Mouse (Mus musculus): Measurements from ENCODE around the gene March2. TPM values are rescaled to one million over a fixed set of nuclear protein-coding genes. Genes with fewer than 3 reads are reported as not detected.

The March2 gene
- polyA plus RNA-seq, 1 experiment from 2014 or later = 274 TPM

DNA sequence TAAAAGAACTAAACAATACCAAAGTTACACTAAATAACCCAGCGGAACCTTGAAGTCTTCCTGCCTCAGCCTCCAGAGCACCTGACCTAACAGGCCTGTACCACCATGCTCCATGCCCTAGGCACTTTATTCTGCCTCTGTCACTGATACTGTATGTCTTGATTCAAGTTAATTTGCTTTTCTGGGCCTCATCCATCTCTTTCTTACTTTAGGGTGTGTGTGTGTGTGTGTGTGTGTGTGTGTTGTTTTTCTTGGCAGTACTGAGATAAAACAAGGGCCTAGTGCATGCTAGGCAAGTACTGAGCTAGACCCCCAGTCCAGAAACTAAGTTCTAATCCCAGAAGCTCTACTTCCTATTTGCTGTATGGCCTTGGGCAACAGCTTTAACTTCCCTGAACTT is 1.2 kb downstream of the March2 start:
- H3K27me3 ChIP-seq = no peaks in the 10 kb centered on the region
- H3K9ac ChIP-seq = peak overlapping the region; percentile 94
- no peaks in the 10 kb centered on the region for H3K9me3 ChIP-seq (replicated peaks)
- peaks cover 26% of the 10 kb centered on the region for H3K36me3 ChIP-seq (replicated peaks)
- peak overlapping the region; percentile 94 for H3K4me3 ChIP-seq (replicated peaks)
- H3K4me1 ChIP-seq (replicated peaks) = peaks cover 51% of the 10 kb centered on the region
- 84% methylated on average over 1 of the region's 1 CpGs for WGBS (ENCODE audit: insufficient replicate concordance)
- peak overlapping the region; percentile 94 for H3K27ac ChIP-seq (replicated peaks)
- peak overlapping the region; percentile 73 for H3K4me2 ChIP-seq
- no peak for ATAC-seq (ENCODE audit: insufficient read depth)

DNA sequence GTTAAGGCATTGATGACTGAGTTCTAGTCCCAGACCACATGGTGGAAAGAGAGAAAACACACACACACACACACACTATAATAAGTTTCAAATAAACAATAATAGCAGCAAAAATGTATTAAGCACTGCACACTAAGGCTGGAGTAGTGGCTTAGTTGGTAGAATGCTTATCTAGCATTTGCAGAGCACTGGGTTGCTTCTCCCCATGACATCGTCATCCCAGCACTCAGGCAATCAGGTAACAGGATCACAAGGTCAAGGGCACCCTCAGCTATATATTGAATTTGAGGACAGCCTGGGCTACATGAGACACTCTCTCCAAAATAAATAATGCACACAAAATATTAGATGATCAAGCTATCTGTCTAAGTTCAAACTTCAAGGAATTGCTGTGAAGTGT is 3.7 kb downstream of the March2 start:
- Histone ChIP-seq H3K4me3 (replicated peaks) (peak overlapping the region; percentile 60), H3K4me2 (peak overlapping the region; percentile 73), H3K27ac (replicated peaks) (peak overlapping the region; percentile 94), H3K9ac (peak overlapping the region; percentile 50), H3K36me3 (replicated peaks) (peaks cover 51% of the 10 kb centered on the region), H3K4me1 (replicated peaks) (peaks cover 73% of the 10 kb centered on the region), H3K9me3 (replicated peaks) (0 out of 2 replicates have a peak, but pooled peaks cover 6% of the 10 kb centered on the region), H3K27me3 (no peaks in the 10 kb centered on the region)
- peak; percentile 60 for ATAC-seq (ENCODE audit: insufficient read depth)
- 24% methylated on average over 1 of the region's 1 CpGs for WGBS (ENCODE audit: insufficient replicate concordance)

DNA sequence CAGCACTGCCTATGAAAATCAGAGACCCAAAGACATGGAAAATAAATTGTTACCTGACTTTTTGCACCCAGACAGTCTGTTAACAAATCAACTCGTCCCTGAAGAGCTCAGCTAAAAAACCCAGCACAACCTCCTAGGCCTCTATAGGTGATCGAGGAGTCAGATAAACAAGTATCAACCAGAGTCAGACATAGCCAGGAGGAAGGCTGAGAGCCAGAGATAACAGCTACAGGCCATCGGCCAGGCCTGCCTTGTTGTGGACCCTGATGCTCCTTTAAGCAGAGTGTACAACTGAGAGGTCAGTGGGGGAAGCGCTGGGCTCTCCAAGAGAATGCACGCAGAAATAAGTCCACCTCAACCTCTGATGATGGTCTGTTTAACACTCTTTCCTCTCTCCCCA is 5.2 kb downstream of the March2 start:
- ATAC-seq (ENCODE audit: insufficient read depth) = peak; percentile 89
- Histone ChIP-seq H3K36me3 (replicated peaks) (peaks cover 66% of the 10 kb centered on the region), H3K27me3 (no peaks in the 10 kb centered on the region), H3K27ac (replicated peaks) (peak overlapping the region; percentile 94), H3K4me1 (replicated peaks) (peaks cover 70% of the 10 kb centered on the region), H3K9me3 (replicated peaks) (0 out of 2 replicates have a peak, but pooled peaks cover 6% of the 10 kb centered on the region), H3K4me3 (replicated peaks) (peak overlapping the region; percentile 60), H3K4me2 (peak overlapping the region; percentile 73), H3K9ac (peak overlapping the region; percentile 50)
- 14% methylated on average over 5 of the region's 5 CpGs for WGBS (ENCODE audit: insufficient replicate concordance)

DNA sequence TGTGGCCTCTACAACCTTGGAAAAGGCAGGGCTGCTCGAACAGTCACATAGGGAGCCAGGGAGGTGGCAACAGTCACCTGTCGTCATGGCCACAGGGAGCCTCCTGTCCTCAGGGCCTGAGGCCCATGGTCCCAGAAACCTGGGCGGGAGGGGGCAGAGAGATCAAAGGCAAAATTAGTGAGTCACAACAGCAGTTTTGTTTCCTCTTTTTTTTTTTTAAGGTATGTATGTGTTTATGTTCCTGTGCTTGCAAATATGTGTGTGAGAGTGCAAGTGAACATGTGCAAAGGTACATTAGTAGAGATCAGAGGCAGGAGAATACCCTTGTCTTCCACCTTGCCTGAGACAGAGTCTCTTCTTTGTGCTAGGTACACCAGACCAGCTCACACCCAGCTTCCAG is 8.6 kb downstream of the March2 start:
- H3K27ac ChIP-seq (replicated peaks) = peak overlapping the region; percentile 94
- H3K4me1 ChIP-seq (replicated peaks) = peaks cover 44% of the 10 kb centered on the region
- H3K9ac ChIP-seq = no peak overlapping the region
- H3K4me3 ChIP-seq (replicated peaks) = no peak overlapping the region
- 0 out of 2 replicates have a peak, but pooled peaks cover 6% of the 10 kb centered on the region for H3K9me3 ChIP-seq (replicated peaks)
- ATAC-seq (ENCODE audit: insufficient read depth) = no peak
- peaks cover 81% of the 10 kb centered on the region for H3K36me3 ChIP-seq (replicated peaks)
- H3K27me3 ChIP-seq = no peaks in the 10 kb centered on the region
- no peak overlapping the region for H3K4me2 ChIP-seq
- WGBS (ENCODE audit: insufficient replicate concordance) = 85% methylated on average over 3 of the region's 3 CpGs

DNA sequence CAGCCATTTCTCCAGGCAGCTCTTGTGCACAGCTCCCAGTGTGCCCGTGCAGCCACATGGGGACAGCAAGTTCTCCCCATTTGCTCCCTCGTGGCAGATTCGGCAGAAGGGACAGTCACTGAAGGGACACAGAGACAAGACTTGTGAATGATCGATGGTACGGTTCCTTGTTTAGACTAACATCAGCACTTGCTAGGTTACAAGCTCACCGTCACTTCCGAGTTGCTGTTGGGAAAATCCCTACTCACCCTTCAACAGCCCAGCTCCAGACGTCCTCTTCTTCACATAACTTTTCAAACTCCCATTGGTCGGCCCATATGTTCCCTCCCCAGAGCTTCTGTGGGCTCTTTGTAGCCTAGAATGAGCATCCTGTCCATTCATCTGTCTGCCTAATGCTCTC is 15.4 kb downstream of the March2 start:
- H3K4me3 ChIP-seq (replicated peaks) = no peak overlapping the region
- H3K9ac ChIP-seq = no peak overlapping the region
- H3K4me1 ChIP-seq (replicated peaks) = no peaks in the 10 kb centered on the region
- no peak overlapping the region for H3K27ac ChIP-seq (replicated peaks)
- 90% methylated on average over 9 of the region's 9 CpGs for WGBS (ENCODE audit: insufficient replicate concordance)
- no peaks in the 10 kb centered on the region for H3K9me3 ChIP-seq (replicated peaks)
- no peak overlapping the region for H3K4me2 ChIP-seq
- peaks cover 99% of the 10 kb centered on the region for H3K36me3 ChIP-seq (replicated peaks)
- H3K27me3 ChIP-seq = no peaks in the 10 kb centered on the region
- no peak for ATAC-seq (ENCODE audit: insufficient read depth)

DNA sequence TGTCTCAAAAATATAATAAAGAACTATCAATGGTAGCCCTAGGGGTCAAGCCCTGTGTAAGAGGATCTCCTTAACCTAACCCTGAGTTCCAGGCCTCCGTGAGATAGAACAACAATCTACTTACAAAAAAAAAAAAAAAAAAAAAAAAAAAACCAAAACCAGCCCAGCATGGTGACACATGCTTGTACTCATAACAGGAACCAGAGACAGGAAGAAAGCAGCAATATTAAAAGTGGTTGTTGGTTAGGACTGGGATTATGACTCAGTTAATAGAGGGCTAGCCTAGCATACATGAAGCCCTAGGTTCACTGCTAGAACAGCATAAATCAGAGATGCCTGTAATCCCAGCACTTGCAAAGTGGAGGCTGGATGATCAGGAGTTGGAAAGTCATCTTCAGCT is 16.3 kb downstream of the March2 start:
- Histone ChIP-seq H3K9ac (no peak overlapping the region), H3K27me3 (no peaks in the 10 kb centered on the region), H3K36me3 (replicated peaks) (peaks cover 99% of the 10 kb centered on the region), H3K4me2 (no peak overlapping the region), H3K4me3 (replicated peaks) (no peak overlapping the region), H3K4me1 (replicated peaks) (no peaks in the 10 kb centered on the region), H3K9me3 (replicated peaks) (no peaks in the 10 kb centered on the region), H3K27ac (replicated peaks) (no peak overlapping the region)
- no peak for ATAC-seq (ENCODE audit: insufficient read depth)
- 77% methylated on average over 1 of the region's 1 CpGs for WGBS (ENCODE audit: insufficient replicate concordance)

DNA sequence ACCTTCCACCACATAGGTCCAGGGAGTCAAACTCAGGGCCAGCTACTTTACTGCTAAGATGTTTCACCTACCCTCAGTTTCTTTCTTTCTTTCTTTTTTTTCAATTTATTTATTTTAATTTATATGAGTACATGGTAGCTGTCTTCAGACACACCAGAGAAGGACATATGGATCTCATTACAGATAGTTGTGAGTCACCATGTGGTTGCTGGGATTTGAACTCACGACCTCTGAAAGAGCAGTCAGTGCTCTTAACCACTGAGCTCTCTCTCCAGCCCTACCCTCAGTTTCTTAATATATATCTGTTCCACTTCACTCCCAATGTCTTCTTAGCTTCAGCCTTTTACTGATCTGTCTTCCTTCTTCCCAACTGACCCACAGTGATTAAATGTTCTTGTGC is 23.0 kb downstream of the March2 start:
- H3K4me2 ChIP-seq = no peak overlapping the region
- H3K9me3 ChIP-seq (replicated peaks) = no peaks in the 10 kb centered on the region
- no peak overlapping the region for H3K9ac ChIP-seq
- no peak overlapping the region for H3K27ac ChIP-seq (replicated peaks)
- WGBS (ENCODE audit: insufficient replicate concordance) = 91% methylated on average over 1 of the region's 1 CpGs
- ATAC-seq (ENCODE audit: insufficient read depth) = no peak
- H3K4me3 ChIP-seq (replicated peaks) = no peak overlapping the region
- H3K4me1 ChIP-seq (replicated peaks) = no peaks in the 10 kb centered on the region
- H3K36me3 ChIP-seq (replicated peaks) = peaks cover 100% of the 10 kb centered on the region
- no peaks in the 10 kb centered on the region for H3K27me3 ChIP-seq

DNA sequence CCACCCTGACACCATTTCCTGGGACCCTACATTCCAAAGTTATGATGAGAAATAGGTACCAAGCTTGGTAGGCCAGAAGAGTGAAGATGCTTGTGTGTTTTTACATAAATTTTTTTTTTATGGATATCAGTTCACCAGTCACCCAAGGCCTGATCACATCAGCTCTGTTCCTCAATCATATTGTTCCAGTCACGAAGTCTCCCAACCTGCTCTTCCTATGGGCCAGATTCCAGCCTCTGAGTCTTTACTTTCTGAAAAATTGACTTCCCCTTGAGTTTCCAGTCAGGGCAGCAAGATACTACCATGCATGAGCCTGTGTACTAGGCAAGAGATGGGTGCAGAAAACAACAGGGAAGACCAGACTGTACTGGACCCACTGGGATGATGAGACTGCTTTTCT is 31.7 kb downstream of the March2 start, which contains the start of gene Hnrnpm:
Gene Hnrnpm (minus strand): TSS at position 101 of the 400 bp plus-strand sequence.
- no peak for ATAC-seq (ENCODE audit: insufficient read depth)
- H3K4me1 ChIP-seq (replicated peaks) = peaks cover 40% of the 10 kb centered on the region
- WGBS (ENCODE audit: insufficient replicate concordance) = 76% methylated on average over 1 of the region's 1 CpGs
- peaks cover 74% of the 10 kb centered on the region for H3K36me3 ChIP-seq (replicated peaks)
- no peak within 1 kb of the TSS for H3K9ac ChIP-seq
- H3K27ac ChIP-seq (replicated peaks) = peak within 1 kb of the TSS; percentile 91
- H3K27me3 ChIP-seq = no peaks in the 10 kb centered on the region
- peak within 1 kb of the TSS; percentile 73 for H3K4me3 ChIP-seq (replicated peaks)
- peak within 1 kb of the TSS; percentile 85 for H3K4me2 ChIP-seq
- H3K9me3 ChIP-seq (replicated peaks) = no peaks in the 10 kb centered on the region

DNA sequence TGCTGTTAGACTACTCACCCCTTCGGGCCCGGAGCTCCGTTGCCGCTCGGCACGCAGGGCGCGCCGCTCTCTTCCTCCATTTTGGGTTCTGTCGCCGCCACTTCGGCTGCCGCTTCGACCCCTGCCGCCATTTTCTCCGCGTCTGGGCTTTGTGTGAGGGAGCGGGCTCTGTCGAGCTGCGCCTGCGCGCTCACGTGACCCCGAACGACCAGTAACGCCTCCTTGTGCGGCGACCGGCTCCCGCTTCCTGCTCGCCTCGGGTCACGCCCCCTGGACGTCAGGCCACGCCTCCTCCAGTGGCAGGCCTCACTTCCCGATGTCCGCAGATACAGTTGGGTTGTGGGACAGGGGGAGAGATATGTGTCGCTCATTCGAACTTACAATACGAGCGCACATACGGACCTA is 33.2 kb downstream of the March2 start:
- H3K4me2 ChIP-seq = peak overlapping the region; percentile 85
- no peaks in the 10 kb centered on the region for H3K9me3 ChIP-seq (replicated peaks)
- peak overlapping the region; percentile 91 for H3K27ac ChIP-seq (replicated peaks)
- peaks cover 64% of the 10 kb centered on the region for H3K36me3 ChIP-seq (replicated peaks)
- peak overlapping the region; percentile 94 for H3K9ac ChIP-seq
- H3K4me3 ChIP-seq (replicated peaks) = peak overlapping the region; percentile 73
- 0% methylated on average over 42 of the region's 42 CpGs for WGBS (ENCODE audit: insufficient replicate concordance)
- H3K27me3 ChIP-seq = no peaks in the 10 kb centered on the region
- ATAC-seq (ENCODE audit: insufficient read depth) = peak; percentile 95
- peaks cover 50% of the 10 kb centered on the region for H3K4me1 ChIP-seq (replicated peaks)

DNA sequence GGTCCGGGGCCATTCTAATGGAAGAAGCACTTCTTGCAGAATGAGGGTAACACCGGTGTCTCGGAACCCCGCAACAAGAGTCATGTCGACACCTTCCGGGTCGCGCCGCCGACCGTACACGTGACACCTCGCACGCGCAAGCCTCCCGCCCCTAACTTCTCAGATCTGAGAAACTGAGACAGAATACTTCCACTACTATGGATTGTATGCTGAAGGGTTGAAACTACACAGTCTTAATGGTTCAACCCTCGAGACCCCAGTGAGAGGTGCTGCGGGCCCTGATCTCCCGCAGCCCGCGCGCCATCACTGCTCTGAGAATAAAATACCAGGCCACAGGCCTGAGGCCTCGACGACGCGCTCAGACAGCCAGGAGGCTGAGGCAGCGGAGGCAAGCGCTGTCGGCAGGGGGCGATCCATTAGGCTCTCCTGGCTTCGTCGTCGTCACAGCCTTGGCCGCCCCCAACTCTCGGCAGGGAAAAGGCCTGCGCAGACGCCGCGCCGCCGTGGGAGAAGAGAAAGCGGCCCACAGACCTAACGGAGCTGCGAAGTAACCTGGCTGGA is 33.7 kb downstream of the March2 start:
- Histone ChIP-seq H3K9ac (peak overlapping the region; percentile 94), H3K4me3 (replicated peaks) (peak overlapping the region; percentile 73), H3K9me3 (replicated peaks) (no peaks in the 10 kb centered on the region), H3K27me3 (no peaks in the 10 kb centered on the region), H3K27ac (replicated peaks) (peak overlapping the region; percentile 91), H3K36me3 (replicated peaks) (peaks cover 59% of the 10 kb centered on the region), H3K4me1 (replicated peaks) (peaks cover 50% of the 10 kb centered on the region), H3K4me2 (peak overlapping the region; percentile 85)
- peak; percentile 70 for ATAC-seq (ENCODE audit: insufficient read depth)
- under 1% methylated on average over 44 of the region's 44 CpGs for WGBS (ENCODE audit: insufficient replicate concordance)

DNA sequence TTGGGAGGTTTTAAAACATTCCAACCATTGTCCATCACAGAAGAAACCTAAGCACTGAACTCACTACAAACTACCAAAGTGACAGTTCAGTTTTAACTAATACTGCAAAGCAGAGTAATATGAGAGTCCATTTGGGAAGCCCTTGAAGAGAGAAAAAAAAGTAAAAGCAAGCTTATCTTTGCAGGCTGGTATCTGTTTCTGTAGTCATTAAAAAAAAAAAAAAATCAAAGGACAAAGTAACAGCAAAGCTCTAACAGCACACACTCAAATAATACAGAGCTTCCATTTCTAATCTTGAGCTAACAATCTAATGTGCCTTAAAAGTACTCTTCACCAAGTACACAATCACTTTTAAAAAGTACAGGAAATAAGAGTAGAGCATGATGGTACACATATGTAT is 36.7 kb downstream of the March2 start:
- Histone ChIP-seq H3K9ac (no peak overlapping the region), H3K27me3 (no peaks in the 10 kb centered on the region), H3K36me3 (replicated peaks) (peaks cover 54% of the 10 kb centered on the region), H3K4me3 (replicated peaks) (no peak overlapping the region), H3K4me2 (peak overlapping the region; percentile 85), H3K9me3 (replicated peaks) (no peaks in the 10 kb centered on the region), H3K4me1 (replicated peaks) (peaks cover 64% of the 10 kb centered on the region), H3K27ac (replicated peaks) (0 out of 2 replicates have a peak overlapping the region, but pooled peaks have one; percentile 7)
- ATAC-seq (ENCODE audit: insufficient read depth) = no peak

DNA sequence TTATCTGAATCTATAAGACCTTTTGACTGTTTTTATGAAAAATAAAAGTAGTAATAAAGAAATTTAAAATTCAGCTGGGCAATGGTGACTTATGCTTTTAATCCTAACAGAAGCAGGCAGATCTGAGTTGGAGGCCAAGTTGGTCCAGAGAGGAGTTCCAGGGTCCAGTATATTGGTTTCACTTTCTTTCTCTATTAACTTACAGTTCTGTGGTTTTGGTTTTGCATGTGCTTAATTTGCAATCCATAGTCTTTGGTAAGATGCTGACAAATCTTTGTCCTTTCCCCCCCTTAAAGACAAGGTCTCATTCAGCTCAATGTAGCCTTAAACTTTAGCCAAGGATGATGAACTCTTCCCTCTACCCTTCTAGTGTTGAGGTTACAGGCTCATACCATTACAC is 39.7 kb downstream of the March2 start:
- peaks cover 57% of the 10 kb centered on the region for H3K4me1 ChIP-seq (replicated peaks)
- H3K9ac ChIP-seq = no peak overlapping the region
- H3K9me3 ChIP-seq (replicated peaks) = no peaks in the 10 kb centered on the region
- no peak for ATAC-seq (ENCODE audit: insufficient read depth)
- H3K27ac ChIP-seq (replicated peaks) = no peak overlapping the region
- H3K4me3 ChIP-seq (replicated peaks) = no peak overlapping the region
- H3K4me2 ChIP-seq = no peak overlapping the region
- no peaks in the 10 kb centered on the region for H3K27me3 ChIP-seq
- H3K36me3 ChIP-seq (replicated peaks) = peaks cover 57% of the 10 kb centered on the region

Data from liver, embryonic 15.5 days (tissue).